Mouse (Mus musculus): ENCODE measurements around the gene Olfr970.
"Not testable (repeated sequence)": the region's sequence is repeated elsewhere in the genome, so short reads cannot be mapped to it uniquely, and the experiment has no call there.

The Olfr970 gene

DNA sequence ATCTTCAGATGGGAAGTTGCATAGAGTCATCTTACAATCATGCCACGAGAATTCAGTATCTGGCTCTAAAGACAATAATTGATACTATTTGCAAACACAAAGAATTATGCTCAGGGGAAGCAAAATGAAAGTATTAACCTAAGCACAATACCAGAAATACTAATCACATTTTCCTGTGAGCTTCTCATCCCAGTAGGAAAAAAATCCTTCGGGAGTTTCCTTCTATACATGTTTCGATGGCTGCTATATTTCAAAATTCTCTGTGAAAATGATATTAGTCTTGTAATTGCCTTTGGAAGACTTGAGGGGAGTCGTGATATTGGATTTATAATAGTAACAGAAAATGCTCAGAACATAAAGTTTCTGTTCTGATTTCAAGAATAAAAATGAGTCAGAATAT is at the start of gene Olfr970:
Olfr970 (plus strand) TSS at position 301 of the 400 bp plus-strand sequence.
- DNase-seq (ENCODE audit: low read depth in 1 of 2, low spot score in 2 of 2) = no peak

- no peak for DNase-seq (ENCODE audit: low read depth in 1 of 2, low spot score in 2 of 2)
These were observed 25.5 kb upstream of the Olfr970 start, which contains the start of gene Olfr968 for GRCm38 (mm10) chr9:39783153-39783552. Gene Olfr968 (minus strand): TSS chr9:39783253.

DNA sequence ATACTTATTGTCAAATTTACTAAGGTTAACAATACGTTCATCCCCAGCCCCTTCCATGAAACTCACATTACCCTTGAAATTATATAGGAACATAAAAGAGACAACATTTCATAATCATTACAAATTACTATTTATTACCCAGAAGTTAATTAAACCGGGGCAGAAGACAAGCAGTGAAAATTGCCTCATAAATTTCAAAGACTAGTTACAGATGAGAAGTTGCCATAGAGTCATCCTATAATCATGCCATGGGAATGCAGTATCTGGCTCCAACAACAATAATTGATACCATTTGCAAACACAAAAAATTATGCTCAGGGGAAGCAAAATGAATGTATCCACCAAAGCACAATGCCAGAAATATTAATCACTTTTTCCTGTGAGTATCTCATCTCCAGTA is 18.1 kb upstream of the Olfr970 start, which contains the start of gene Olfr969:
Olfr969 (plus strand) TSS at position 388 of the 400 bp plus-strand sequence.
- DNase-seq (ENCODE audit: low read depth in 1 of 2, low spot score in 2 of 2) = no peak

DNA sequence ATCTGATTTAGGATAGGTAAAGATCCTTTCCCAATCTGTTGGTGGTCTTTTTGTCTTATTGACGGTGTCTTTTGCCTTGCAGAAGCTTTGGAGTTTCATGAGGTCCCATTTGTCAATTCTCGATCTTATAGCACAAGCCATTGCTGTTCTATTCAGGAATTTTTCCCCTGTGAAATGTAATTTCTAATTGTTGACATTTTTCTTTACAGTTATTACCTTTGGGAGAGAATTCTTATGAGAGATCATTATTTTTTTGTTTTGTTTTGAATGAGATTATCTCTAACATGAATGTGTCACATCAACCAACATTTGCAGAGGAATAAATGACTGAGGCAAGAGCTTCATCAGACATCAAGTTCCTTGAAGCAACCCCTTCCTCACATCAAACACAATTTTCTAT is 27.9 kb downstream of the Olfr970 start, which contains the start of gene Olfr971:
Olfr971 (plus strand) TSS at position 301 of the 400 bp plus-strand sequence.
- DNase-seq (ENCODE audit: low read depth in 1 of 2, low spot score in 2 of 2) = not testable (repeated sequence)

DNA sequence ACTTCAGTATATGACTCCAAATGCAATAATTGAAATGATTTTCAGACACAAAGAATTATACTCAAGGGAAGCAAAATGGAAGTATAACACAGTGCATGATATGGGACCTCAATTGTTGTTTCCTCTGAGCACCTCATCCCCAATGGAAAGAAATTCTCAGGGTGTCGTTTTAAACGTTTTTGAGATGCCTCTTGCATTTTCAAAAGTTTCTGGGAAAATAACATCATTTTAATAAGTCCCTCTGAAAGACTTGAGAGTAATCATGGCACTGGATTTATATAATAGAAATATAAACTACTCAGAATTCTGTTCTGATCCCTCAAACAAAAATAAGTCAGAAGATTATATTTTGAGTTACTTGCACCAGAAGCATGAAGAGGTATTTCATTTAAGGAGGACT is 57.5 kb downstream of the Olfr970 start, which contains the start of gene Olfr972:
Olfr972 (plus strand) TSS at position 301 of the 400 bp plus-strand sequence.
- no peak for DNase-seq (ENCODE audit: low read depth in 1 of 2, low spot score in 2 of 2)

Data from monocyte, adult 2 months (primary cell).